Mouse (Mus musculus): ENCODE measurements around the gene Pou2f1. TPM values are rescaled to one million over a fixed set of nuclear protein-coding genes. Genes with fewer than 3 reads are reported as not detected.

Gene Pou2f1
- total RNA-seq, 2 experiments from 2014 or later: 12.9 to 21.9 TPM

- no peak for ATAC-seq (ENCODE audit: poor library complexity, severe bottlenecking)
Observed at GRCm38 (mm10) chr1:165882146-165882900, 120.2 kb downstream of the Pou2f1 start.

DNA sequence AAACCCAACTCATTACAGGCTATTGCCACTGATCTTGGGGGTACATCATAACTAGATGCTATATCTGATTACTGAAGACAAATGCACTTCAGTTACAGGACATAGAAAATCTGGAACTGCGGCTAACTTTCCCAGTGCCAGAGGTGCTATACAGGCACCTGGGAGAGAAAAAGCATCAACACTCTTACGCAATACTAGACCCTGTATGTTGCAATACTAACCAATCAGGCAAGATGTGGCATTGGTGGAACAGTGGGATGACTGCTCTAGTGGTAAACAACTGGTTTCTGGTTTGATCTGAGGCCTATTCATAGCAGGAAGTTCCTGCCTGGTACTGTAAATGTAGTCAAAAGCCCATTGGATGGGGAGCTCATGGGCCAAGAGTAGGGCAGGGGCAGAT, 123.7 kb downstream of the Pou2f1 start:
- no peak for ATAC-seq (ENCODE audit: poor library complexity, severe bottlenecking)

DNA sequence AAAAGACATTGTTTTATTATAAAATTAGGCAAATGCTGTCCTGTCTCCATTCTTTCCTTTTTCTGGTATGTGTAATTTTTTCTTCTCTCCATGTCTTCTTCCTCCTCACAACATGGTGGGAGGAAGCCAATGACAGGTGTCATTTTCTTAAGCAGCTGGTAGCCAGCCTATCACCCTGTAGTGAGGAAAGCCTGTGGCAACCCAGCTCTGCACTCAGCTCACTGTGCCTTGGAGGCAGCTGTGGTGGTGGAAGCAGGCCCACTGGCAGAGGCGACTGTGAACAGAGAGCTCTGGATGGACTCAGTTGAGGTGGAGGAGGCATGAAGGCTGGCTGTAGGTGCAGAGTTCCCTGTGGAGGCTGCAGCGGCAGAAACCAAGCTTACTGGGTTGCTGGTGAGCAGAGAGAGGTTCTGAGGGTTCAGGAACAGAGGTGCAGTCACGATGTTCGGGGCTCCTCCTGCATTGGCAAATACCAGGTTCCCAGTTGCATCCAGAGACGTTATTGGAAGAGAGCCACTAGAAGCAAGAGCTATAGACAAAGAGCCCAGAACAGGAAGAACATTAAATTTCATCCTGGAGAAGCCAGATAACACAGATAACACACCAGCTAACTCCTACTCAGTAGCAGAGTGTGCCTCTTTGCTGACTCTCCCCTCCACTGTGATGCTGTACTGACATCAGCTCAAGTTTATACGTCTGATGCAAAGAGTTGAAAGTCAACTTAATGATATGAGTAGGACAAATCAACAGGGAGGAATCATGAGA, 126.8 kb downstream of the Pou2f1 start:
- no peak for ATAC-seq (ENCODE audit: poor library complexity, severe bottlenecking)

- no peak for ATAC-seq (ENCODE audit: poor library complexity, severe bottlenecking)
Observed at GRCm38 (mm10) chr1:165874645-165875044, 127.8 kb downstream of the Pou2f1 start.

GRCm38 (mm10) chr1:165868659-165869058, 133.8 kb downstream of the Pou2f1 start:
- ATAC-seq (ENCODE audit: poor library complexity, severe bottlenecking): no peak

DNA sequence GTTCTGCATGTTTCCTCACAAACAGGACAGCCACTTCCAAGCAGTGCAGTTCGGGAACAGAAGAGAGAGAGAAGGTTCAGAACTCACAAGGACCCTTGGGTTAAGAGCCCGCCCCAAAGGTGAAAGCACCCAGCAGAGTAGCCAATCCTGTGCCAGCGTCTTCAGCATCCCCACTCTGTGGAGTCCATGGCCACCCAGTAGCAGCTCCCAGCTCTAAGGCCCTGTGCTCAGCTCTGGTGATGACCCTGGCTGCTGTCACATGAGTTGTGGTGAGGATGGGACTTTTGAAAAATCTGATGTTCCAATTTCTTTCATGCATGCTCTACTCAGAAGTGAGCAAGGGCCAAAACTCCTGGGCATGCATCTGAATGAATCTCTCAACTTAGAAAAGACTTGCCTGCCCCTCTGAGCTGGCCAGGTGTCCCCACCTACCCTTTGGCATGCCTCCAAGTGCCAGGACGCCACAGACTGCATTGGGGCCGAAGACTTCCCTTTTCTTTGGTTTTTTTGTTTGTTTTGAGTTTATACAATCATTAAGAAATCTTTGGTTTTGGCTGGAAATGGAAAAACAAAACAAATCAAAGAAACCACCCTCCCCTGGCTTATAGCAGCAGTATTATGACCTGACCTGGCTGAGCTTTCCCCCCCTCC, 135.7 kb downstream of the Pou2f1 start:
- ATAC-seq (ENCODE audit: poor library complexity, severe bottlenecking): no peak

- no peak for ATAC-seq (ENCODE audit: poor library complexity, severe bottlenecking)
Observed at GRCm38 (mm10) chr1:165864864-165865795, 137.3 kb downstream of the Pou2f1 start.

DNA sequence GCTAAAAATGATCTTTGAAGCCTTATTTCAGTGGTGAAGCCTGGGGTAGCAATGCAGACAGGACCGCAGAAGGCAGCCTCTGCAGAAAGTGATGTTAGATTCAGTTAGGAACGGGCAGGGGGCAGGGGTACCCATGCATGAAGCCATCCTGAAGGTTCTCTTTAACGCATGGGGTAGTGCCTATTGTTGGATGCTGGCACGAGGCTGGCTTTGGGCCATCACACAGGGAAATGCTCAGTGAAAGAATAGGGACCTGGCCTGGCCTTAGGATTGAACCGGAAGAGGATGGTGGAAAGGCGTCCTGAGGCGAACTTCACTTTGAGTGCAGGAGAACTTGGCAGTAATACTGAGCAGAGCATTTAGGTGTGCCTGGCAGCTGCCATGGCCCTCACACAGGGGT, 140.4 kb downstream of the Pou2f1 start:
- no peak for ATAC-seq (ENCODE audit: poor library complexity, severe bottlenecking)

DNA sequence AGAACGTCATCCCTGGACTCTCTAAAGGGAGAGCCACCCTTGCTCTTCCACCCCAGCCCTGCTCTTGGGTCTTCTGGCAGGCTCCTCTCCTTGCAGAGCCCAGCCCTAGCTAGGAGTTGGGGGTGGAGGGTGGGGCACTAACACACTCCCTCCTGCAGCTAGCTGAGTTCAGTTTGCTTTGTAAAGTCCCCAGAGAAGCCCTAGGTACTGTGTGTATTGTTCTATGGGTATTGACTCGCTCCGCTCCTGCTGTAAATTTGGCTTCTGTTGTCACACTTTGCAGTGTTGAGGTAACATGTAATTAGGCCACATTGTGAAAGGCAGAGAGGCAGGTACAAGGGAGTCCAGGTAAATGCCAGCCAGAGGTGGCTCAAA, 141.3 kb downstream of the Pou2f1 start:
- ATAC-seq (ENCODE audit: poor library complexity, severe bottlenecking): no peak

- ATAC-seq (ENCODE audit: poor library complexity, severe bottlenecking): no peak
Observed at GRCm38 (mm10) chr1:165860373-165861234, 141.9 kb downstream of the Pou2f1 start.

DNA sequence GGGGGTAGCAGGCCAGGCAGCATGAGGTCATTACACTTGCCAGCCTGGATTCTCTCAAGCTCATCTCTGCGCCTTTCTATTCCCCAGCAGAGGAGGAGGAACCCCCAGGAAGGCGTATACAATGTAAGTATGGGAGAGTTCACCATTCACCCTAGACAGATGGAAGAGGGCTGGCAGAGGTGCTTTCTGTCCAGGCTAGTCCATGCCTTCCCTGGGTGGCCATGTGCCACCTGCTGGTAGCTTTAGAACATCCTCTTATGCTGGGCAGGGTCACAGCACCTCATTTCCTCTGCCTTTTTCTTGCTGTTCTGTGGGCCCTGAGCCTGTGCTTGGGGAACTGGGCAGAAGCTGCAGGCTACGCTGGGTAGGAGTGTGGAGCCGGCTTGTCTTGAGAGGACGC, 144.1 kb downstream of the Pou2f1 start:
- ATAC-seq (ENCODE audit: poor library complexity, severe bottlenecking): peak; percentile 60

DNA sequence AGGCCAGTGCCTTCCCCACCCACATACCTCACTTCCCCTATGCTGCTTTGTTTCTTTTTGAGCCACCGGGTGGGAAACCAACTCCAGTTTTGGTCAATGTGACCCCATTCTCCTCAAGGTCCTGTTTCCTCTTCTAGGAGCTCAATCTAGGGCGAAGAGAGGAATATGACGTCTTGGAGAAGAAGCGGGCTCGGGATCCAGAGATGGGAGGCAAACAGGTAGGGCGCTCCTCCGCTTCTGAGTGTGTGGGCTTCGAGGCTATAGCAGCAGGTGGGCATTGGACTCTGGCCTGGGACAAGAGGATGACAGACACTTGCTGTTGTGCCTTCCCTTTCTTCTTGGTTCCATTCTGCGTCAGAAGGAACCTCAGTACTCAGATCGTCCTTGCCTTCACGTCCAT, 145.2 kb downstream of the Pou2f1 start:
- no peak for ATAC-seq (ENCODE audit: poor library complexity, severe bottlenecking)

DNA sequence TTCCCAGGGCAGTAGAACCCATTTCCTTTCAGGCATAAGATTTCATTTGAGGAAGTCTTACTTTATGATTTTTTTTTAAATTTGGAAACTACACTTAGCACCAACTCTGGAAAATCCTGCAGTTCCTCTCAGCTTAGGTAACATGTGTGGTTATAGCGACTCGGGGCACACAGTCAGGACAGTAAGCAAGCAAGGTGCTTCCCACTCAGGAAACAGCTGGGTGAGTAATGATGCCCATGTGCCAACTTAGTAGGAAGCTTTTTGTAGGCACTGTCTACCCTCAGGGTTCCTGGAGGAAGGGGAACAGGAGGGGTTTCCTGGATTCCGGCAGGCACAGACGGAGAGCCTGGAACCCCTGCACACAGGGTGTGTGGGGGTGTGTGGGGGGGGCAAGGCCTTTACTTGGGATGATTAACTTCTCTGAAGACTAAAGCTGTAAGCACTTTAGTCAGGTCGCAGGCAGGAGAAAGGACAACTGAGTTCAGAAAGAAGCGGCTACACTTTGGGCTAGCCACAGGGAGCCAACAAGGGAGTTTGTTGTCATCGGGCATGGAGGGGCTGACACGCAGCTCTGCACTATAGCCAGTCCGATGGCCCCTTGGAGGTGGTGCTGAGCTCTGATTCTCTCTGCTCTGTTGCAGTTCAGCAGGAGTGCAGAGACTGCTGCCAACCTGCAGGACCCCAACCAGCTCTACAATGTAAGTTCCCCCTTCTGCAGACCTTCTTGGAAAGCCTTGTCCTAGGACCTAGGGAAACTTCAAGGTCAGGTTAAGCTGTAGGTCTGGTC, 146.5 kb downstream of the Pou2f1 start:
- ATAC-seq (ENCODE audit: poor library complexity, severe bottlenecking): no peak

DNA sequence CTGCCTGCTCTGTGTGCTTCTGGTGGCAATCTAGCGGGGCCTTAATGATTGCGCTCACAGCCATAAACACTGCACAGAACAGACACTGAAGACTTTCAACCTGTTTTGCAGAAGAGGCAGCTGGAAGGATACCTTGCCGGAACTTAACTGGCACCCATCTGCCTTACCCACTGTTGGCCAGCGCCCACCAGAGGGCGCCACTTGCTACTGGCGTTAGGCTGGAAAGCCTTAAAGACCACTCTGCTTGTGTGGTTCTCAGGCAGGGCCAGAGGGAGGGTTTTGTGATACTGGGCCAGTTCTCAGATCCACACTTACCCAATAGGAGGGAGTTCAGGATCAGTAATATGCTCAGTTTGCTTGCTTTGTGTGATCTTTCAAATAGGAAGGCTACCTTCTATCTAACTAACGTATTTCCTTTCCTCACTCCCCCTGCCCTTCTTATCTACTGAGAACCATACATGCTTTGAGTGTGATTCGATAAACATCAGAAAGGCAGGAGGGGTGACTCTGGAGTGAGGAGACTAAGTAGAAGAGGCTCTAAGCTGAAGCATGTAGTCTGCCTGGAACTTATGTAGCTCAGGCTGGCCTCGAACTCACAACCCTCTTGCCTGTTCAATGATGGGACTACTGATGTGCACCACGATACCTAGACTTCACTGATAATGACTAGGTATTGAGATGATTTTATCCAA, 148.6 kb downstream of the Pou2f1 start:
- ATAC-seq (ENCODE audit: poor library complexity, severe bottlenecking): peak; percentile 60

GRCm38 (mm10) chr1:165853131-165853721, 149.3 kb downstream of the Pou2f1 start:
- ATAC-seq (ENCODE audit: poor library complexity, severe bottlenecking): no peak

DNA sequence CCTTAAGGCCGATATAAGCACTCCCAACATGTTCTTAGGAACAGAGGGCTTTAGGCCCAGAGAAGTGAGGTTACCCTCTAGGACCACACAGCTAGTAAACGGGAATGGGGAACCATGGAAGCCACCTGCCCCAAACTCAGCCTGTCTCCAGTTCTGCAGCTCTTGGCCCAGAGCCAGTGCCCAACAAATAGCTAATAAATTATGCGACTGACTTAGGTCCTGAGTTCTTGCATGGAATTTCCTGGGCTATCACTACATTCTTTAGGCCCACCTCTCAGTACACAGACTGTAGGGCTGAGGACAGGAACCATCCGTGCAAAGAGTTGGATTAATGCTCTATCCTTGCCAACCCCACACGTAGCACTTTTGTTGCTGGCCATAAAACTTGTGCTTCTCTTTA, 150.3 kb downstream of the Pou2f1 start:
- ATAC-seq (ENCODE audit: poor library complexity, severe bottlenecking): no peak

- ATAC-seq (ENCODE audit: poor library complexity, severe bottlenecking): no peak
Observed at GRCm38 (mm10) chr1:165849458-165850445, 152.7 kb downstream of the Pou2f1 start.
